Mouse (Mus musculus): Measurements from ENCODE around the gene Ddx10.
"Not testable (repeated sequence)": the region's sequence is repeated elsewhere in the genome, so short reads cannot be mapped to it uniquely, and the experiment has no call there.

The Ddx10 gene

DNA sequence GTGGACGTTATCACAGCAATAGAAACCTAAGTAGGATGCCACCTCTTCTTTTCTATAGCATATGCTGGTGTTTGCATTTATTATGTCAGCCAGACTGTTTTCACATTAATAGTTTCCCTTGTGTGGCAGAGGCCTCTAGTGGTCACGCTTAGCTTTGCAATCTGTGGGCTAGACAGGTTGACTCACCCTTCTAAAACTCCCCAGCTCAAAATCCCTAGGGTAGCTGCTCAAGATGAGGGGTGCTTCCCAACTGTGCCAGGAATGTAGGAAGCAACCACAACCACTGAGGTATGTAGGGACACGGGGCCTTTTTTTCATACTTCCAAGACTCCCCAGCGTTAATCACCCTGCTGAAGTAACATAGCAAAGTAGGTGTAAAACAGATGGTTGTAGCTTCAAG is 103.6 kb downstream of the Ddx10 start:
- peak; percentile 36 for DNase-seq (ENCODE audit: low spot score)

DNA sequence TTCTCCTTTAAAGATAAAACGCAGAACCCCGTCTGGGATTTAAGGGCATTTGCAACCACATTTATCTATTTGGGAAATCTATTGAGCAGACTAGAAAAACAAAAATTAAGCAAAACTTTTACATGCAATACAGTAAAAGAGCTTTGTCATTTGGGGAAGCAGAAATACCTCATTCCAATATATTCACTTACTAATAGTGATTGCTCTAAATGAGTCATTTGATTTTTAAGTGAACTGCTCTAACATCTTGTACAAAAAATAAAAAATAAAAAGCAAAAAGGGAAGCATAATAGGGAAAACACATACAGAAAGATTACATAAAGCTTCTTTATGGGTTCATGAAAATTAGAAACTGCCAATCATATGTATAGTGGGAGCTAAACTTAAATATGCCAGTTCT is 104.3 kb downstream of the Ddx10 start:
- DNase-seq (ENCODE audit: low spot score), result no peak

DNA sequence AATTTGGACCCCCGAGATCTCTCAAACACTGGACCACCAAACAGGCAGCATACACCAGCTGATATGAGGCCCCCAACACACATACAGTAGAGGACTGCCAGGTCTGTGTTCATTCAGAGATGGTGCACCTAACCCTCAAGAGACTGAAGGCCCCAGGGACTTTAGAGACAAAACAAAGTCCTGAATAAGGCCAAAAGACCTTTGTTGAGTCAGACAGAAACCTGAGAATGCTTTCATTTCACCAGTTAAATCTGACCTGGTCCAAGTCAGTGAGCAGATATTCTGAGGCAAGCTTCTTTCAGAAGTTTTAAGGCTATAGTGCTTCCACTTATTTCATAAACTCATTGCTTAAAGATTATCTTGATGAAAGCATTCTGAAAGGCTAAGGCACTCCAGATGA is 105.4 kb downstream of the Ddx10 start:
- not testable (repeated sequence) for DNase-seq (ENCODE audit: low spot score)

DNA sequence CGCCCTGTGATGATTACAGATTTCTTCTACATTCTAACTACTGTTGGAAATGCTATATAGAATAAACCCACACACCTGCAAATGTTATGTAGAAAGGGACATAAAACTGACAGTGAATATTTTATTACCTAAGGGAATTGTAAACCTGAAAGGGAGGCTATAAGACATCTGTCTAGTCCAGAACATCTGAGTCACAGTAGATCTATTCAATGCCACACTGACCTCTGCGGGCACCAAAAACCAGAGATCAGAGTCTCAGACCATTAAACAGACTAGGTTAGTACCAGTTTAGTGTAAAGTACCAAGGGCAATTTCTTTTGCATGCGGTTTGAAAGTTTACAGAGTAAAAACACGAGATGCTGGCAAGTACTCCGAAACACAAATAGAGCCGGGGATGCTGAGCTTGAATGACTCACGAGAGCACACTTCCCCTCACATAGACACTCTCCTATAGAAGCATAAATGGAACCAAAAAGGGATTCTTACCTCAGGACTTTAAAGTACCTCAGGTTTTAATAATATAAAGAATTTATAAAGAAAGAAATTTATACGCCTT is 107.2 kb downstream of the Ddx10 start:
- no peak for DNase-seq (ENCODE audit: low spot score)

DNA sequence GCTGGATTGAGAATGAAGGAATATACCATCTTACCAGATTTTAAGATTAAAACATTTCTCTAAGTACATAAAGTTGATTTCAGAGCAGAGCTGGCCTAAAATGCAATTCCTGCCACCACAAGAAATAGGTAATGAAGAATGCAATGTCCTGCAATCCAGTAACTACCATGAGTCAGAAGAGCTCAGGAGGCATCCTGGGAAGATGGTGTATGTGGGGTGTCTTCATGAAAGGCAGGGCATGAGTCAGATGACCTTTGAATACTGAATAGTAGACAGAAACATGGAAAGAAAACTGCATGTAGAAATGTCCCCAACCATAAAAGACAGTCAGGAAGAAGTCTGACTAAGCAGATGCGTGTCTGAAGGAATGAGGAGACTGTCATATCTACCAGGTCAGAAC is 115.0 kb downstream of the Ddx10 start:
- no peak for DNase-seq (ENCODE audit: low spot score)

DNA sequence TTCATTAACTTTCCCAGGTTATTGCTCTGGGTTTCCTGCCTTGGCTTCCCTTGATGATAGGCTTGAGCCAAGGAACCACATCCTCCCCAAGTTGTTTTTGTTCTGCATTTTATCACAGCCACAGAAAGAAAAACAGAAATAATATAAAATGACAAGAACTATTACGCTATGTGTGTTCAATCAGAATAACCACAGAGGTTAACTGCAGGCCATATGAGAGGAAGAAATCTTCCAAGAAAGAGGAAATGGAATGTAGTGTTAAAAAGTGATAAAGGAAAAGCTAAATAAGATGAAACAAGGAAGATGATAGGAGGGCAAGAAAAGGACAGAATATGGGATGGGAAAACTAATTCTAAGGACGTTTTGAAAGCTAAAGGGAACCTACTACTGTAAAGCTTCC is 117.4 kb downstream of the Ddx10 start:
- DNase-seq (ENCODE audit: low spot score), result no peak

DNA sequence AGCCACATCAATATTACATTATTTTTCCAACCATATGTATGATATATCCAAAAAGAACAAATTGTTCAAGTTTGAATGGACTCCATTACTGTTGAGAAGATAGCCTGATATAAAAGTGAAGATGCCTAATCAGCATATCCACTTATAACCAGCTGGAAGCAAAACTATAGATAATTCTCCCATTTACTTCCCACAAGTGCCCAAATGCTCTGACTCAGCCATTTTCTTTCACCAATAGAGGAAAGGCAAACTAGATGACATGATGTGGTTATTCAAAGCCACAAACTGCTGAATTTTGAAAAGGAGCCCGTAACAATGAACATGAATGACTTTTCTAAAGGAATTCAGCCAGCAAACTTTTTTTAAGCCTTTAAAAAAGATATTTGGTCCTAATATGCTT is 146.8 kb downstream of the Ddx10 start:
- DNase-seq (ENCODE audit: low spot score), result no peak

DNA sequence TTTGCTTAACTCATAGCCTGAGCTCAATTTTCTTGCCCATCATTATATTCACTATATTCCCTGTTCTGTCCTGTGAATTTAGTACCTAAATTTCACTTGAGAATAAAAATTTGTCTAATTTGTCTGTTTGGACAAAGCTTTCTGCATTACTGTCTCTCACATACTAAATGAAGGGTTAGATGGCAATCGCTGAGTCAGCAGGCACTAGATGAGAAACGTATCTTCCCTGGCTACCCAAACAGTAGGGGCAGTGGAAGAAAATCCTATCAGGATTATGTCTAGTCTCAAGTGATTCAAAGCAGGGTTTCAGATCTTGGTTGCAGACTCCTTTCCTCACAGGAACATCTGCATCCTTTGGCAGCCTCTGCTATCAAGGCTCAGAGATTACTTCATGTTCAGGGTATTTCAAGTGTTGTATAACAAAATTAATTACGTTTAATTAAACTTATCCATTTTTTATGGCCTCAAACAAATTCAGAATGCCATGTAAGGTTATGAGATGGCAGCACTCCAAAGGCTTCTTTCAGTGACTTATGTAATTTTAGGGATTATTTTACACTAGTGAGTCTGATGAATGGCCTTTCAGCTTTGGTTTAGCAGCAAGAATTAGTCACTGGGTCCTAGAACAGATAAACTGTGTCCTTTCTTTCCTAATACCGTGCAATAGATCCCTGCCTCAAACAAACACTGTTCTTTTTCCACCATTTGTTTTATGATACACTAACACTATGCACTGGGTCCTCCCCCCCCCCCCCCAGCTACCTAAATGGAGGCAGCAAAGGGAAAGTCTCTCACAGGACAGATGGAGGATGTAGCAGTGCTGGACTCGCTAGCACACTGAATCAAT is 152.3 kb downstream of the Ddx10 start:
- no peak for DNase-seq (ENCODE audit: low spot score)

DNA sequence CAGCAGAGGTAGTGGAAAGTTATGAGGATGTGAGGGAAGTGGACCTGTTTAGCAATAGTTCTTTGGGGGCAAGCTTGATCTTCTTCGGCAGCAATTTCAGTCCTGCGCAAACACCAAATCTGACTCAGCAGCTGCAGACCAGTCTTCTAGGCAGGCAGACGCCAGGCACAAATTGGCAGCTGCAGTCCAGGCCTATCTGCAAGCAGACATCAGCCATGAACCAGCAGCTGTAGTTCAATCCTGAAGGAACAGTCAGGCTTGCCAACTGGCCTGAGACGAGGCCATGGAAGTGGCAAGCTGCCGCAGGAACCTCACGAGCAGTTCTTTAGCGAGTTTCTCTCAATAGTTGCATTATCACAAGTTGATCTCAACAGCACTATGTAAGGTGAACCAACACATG is 153.3 kb downstream of the Ddx10 start:
- no peak for DNase-seq (ENCODE audit: low spot score)

DNA sequence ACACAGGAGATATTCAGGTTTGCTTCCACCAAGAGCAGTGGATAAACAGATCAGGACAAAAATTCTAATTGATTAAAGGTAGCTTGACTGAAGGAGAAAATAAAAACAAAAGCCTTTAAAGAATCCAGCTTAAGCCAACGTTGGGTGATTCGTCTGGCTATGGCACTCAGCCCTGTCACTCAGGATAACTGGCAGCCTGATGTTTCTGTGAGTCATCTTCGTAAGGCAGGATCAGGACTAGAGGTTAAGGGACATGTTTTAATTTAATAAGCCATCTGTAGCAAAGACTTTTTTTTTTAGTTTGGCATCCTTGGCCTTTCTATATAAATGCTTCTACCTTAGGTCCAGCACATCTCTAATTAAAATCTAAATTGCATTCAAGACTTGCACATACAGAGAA is 170.2 kb downstream of the Ddx10 start:
- no peak for DNase-seq (ENCODE audit: low spot score)

DNA sequence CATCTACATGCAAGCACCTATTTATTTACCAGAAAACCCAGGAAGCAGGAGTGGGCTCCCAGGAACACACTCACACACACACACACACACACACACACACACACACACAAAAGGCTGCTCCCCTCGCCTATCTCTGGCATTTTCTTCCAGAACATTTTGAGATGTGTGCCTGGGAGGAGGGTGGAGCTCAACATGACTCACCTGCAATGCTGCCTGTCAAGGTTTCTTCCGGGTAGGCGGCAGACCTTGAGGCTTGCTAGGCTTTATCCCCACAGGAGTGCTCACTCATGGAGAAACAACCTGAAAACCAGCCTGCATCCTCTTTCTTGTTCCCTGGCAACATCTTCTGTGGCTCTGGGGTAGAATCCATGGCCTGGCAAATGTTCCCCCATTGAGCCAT is 171.9 kb downstream of the Ddx10 start:
- no peak for DNase-seq (ENCODE audit: low spot score)

DNA sequence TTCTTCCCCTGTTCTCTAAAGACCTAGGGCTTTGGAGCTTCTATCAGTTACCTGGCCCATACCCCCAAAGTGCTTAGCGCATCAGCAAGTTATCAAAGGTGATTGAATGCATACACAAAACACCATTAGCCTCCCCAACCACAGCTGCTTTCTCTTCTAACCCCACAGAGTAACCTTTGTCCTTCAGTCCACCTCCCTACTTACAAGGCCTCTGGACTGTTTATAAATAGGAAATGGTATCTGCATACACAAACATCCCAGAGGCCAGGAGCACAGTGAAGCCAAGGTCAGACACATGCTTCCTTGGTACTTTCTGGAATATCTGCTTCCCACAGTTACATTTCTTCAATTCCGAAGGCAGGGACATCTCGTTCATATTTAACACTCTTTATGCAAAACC is 173.4 kb downstream of the Ddx10 start:
- peak; percentile 20 for DNase-seq (ENCODE audit: low spot score)

DNA sequence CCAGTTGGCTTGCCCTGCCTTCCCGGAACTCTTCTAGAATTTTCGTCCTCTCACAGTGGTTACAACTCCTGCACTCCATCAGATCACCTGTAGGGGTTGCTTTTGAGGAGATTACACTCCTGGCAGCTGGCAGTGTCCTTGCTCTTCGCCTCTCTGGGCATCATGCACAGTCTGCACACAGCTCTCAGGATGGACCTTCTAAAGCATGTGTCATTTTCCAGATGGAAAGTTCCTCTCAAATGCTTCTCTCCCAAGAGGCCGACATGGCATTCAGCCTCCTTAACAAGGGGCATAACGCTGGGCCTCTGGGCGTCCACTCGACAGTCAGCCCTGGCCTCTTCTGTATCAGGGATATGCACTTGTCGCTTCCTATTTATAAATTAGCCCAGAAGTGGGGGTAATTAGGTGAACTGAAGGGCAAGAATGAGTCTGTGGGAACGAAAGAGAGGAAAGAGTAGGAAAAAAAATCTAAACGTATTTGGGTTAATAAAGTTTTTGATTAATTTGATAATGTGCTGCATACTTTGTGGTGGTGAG is 174.2 kb downstream of the Ddx10 start:
- DNase-seq (ENCODE audit: low spot score), result no peak

DNA sequence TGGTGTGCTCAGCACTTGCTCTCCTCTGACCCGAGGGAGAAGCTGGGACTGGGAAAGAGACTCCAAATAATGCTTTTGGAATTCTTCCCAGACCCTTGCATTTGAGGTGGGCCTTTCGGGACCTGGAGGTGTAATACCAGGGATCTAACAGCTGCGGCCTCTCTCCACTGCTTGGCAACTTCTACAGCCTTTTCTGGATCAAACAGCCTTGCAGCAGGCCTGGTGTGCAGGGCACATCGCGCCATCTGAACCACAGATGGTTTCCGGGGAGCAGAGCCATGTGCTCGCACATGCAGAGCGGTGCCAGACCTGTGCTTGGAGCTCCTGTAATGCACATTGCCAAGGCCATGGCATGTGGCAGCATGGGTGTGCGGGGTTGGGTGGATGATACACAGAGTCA is 175.8 kb downstream of the Ddx10 start:
- DNase-seq (ENCODE audit: low spot score), result no peak

DNA sequence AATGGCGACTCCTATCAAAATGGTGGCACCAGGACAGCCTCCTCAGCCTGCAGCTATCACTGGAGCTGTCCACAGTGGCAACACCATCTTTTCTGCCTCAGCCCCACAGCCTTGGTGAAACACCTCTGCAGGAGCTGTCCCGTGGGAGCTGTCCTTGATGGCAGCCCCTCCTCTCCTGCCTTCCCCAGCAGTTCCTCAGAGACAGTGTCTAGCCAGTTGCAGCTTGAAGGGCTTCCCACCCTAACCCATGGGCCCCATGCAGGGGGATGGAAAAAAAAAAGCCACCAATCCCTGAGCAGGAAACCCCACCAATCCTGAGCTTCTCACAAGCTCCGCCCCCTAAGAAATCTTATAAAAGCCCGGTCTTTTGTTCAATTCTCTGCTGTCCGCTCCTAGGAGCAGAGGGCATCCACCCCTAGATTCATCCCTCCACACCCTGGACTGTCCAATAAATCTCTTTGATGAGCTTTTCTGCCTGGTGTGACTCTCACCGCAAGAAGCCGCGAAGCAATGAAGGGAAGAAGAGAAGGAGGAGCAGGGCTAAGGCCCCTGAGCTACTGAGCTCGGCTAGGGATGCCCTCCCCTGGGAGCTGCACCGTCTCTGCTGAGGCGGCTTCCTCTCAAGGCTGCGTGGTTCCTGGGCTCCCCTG is 176.9 kb downstream of the Ddx10 start:
- no peak for DNase-seq (ENCODE audit: low spot score)

DNA sequence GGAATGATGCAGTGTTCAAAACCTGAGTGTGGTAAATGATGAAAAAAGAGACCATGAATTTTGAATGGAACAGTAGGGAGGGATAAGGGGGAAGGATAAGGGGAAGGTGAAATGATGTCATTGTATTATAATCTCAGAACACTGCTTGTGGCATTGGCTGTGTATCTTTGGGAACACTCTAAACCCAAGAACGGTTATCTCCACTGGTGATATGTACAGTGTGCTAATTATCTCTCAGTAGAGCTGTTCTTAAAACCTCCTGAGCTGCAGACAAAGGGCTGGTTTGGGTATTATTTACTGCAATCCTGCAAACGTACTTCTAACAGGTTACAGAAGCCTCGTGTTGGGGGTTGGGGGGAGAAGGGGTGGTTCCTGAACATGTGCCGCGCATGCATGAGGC is 179.7 kb downstream of the Ddx10 start:
- no peak for DNase-seq (ENCODE audit: low spot score)

DNA sequence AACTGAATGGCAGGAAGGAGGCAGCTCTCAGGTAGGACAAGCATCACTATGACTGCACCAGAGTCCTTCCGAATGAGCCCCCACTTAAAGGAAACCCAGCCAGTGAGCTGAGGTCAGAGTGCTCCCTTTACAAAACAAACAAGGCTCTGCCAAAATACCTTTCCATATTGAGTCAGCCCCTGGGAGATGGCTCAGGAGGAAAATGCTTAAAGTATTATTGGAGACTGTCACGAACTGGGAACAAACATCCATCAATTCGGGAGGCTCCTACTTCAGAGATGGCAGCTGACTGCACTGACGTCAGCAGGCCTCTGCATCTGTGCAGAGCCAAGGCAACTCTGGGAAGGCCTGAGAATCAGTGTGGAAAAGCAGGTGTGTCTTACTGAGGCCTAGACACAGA is 181.4 kb downstream of the Ddx10 start:
- DNase-seq (ENCODE audit: low spot score), result no peak

DNA sequence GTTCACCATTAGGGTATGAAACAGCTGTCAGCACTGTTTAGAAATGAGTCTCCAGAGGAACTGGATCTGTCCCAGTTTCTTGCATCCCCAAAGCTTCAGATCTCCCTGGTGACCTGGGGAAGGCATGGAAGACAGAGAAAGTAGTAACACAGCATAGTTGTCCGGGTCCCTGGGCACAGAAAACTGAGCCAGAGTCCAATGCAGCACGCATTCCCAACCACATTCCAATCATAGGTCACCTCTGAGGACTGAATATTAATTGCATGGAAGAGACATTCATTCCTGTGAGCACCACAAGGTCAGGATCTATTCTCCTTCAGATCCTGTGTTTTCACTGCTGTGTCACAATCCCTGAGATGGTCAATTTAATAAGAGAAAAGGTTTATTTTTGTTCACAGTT is 182.8 kb downstream of the Ddx10 start:
- no peak for DNase-seq (ENCODE audit: low spot score)

DNA sequence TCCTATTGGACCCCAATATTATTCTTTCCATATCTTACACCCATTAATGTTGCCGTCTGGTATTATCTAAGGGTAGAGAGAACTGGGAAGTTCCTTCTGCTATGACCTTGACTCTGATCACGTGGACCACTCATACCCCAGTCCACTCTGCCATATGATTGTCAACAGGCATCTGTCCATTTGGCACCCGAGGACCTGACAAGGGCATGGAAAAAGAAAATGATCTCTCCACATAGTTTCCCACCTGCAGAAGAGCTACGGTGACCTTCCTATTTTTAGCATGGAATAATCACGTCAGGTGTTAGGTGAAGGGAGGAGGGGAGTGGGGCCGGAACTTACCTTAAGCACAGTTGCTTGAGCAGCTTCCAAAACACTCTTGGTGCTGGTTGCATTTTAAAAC is 183.3 kb downstream of the Ddx10 start:
- DNase-seq (ENCODE audit: low spot score), result no peak

DNA sequence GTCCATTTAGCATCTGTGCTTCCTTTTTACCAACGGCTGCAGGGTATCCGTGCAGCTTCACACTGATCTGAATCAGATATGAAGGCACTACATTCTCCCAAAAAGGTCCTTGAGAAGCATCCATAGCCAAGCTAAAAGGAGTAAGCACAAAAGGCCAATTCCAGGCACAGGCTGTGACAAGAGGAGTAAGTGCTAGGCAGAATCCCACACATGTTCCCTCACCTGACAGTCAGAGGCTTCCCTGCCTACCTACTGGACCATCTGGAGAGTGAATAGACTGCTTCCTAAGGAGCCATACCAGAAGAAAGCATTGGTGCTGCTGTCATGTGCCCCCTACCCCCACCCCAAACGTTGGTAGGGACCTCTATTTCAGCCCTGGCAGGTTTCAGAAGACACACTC is 192.5 kb downstream of the Ddx10 start:
- no peak for DNase-seq (ENCODE audit: low spot score)
